Mouse (Mus musculus) regulatory T cell (primary cell): ENCODE results near the gene Rps27rt.
"Not testable (repeated sequence)": the region's sequence is repeated elsewhere in the genome, so short reads cannot be mapped to it uniquely, and the experiment has no call there.

Source experiments
- in situ Hi-C: fragments of 300-600 bp; cut with MboI, MseI; formaldehyde crosslinking; loops from one replicate; pipeline ENCODE4 v1.15.1; 2025; ENCODE audit warnings: high pct_unique_total_duplicates

Gene Rps27rt

DNA sequence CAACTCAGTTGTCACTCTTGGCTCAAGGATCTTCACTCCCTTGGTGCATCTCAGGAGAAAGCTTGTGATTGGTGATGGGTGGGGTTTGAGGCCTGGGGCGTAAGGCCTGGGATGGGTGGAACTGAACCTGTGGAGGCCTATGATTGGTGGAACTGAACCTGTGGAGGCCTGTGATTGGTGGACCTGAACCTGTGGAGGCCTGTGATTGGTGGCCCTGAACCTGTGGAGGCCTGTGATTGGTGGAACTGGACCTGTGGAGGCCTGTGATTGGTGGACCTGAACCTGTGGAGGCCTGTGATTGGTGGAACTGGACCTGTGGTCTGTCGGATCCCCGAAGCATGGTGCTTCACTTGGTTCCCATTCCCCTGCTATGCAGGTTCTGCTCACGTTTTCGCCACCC, 3.2 kb upstream of the Rps27rt start:
- in situ Hi-C loops = no loop called here

DNA sequence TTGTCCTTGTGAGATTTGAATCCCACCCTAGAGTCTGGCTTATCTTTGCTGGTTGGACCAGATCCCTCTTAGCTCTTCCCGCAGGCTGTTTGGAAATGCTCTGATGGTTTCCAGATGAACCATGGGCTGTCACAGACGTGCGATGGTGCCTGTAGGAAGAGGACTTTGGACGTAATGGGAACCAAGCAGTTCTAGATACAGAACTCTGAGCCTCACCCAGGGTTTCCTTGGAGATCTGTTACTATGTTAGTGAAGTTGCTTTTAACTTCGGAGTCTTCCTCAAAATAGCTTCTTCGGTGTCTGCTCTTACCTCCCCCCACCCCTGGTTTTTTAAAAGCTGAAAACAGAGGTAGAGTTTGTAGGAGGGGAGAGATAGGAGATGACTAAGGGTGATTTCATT, 2.6 kb downstream of the Rps27rt start:
- in situ Hi-C loops = no loop called here

DNA sequence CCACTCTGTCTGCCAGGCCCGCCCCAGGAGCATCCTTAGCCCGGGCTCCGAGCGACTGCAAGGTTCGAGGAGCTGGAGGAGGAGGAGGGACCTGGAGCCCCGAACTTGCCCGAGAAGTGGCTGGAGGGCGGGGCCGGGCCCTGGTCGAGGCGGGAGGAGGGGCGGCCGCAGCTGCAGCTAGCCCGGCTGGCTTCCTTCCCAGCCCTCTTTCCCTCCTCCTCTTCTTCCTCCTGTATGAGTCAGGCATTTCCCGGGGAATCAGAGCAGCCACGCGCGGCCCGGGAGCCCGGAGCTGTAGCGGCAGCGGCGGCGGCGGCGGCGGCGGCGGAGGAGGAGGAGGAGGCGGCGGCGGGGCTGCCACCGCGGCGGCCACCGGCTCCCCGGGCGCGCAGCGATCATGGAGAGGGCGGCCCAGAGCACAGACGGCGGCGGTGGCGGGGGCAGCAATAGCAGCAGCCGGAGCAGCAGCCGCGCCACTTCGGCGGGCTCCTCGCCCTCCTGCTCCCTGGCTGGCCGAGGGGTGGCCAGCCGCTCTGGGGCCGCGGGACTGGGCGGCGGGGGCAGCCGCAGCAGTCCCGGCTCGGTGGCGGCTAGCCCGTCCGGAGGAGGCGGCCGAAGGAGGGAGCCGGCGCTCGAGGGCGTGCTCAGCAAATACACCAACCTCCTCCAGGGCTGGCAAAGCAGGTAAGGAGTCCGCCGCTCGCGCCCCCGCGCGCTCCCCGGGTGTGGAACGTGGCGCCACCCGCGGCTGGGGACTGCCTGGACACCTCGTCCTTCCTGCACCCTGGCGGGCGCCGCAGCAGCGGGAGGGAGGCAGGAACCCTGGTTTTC, 4.0 kb downstream of the Rps27rt start, which contains the start of gene Osbpl10:
Osbpl10 (plus strand) TSS at position 289 of the 831 bp plus-strand sequence.
- in situ Hi-C loops = no loop called here

DNA sequence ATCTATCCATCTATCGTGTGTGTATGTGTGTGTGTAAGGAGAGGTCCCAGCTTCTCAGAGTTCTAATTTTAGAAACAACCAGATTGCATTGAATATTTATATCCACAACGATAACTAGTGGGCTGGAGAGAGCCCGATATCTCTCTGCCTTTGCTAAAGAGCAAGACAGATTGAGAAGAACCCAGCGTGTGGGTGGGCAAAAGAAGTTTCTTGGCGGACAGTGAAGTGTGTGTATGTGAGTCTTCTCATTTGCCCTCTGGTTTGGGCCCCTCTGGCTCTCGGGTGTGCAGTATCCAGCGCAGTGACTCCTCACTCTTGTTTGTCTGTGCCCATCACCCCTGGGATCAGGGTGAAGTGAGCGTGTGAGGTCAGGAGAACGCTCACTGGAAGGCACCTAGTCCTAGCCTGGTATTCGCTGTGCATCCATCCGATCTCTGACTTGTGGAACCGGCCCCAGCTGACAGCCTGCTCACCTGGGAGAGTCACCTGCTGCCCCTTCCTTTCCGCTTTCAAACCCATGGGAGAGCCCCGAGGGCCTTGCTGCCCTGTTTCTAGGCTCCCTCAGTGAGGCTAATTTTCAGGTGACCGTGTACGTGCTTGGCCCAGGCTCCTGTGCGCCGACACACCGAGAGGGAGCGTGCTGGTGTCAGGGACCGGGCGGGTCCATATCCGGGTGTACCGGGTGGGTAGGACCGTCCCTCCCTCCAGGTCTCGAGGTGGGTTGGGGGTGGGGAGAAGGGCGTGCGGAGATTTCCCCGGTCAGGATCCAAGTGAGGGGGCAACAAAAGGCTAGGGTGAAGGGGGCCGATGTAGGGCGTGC, 4.9 kb downstream of the Rps27rt start:
- in situ Hi-C loops = no loop called here

DNA sequence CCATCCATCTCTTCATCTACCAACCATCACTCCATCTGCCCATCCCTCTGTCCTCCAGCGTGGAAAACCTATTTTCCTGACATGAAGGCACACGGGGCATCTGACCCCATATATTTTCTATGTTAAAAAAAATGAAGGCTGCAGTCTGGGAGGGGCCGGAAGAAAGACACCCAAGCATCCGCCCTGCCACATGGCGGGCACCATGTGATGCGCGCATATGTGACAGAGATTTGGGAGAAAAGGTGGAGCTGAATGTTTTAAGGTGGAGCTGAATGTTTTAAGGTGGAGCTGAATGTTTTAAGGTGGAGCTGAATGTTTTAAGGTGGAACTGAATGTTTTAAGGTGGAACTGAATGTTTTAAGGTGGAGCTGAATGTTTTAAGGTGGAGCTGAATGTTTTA, 16.3 kb downstream of the Rps27rt start:
- in situ Hi-C loops = not testable (repeated sequence)

DNA sequence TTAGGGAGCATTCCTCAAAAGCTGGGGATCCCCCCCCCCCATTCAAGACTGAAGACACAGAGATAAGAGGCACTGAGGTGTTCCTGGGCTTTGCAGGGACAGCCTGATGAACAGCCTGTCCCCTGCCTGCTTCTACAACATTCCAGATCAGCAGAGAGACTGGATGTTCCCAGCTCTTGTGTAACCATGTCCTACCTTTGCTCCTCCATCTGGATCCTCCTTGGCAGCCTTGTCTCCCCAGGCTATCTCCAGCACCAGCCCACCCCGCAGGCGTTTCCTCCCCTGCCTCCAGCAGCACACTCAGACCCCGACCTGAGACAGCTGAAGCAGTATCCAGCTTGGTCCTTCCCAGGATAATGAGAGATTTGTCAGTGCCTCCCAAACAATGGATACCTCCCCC, 18.4 kb downstream of the Rps27rt start:
- in situ Hi-C loops = no loop called here

DNA sequence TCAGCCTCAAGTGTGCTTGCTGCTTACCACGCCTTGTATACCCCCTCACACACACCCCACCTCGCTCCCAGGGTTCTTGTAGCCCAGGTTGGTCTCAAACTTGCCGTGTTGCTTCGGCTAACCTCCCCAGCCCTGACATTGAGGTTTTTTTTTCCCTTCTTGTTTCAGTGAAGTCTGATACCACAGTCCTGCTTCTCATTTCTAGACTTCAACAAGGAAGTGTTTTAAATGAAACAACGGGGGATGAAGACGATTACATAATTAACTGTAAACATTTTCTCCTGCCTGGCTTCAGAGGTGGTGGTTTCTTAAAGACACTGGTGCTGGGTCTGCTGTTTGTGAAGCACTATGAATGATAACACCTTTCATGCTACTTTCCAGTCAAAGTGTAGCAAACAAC, 21.7 kb downstream of the Rps27rt start:
- in situ Hi-C loops = no loop called here

DNA sequence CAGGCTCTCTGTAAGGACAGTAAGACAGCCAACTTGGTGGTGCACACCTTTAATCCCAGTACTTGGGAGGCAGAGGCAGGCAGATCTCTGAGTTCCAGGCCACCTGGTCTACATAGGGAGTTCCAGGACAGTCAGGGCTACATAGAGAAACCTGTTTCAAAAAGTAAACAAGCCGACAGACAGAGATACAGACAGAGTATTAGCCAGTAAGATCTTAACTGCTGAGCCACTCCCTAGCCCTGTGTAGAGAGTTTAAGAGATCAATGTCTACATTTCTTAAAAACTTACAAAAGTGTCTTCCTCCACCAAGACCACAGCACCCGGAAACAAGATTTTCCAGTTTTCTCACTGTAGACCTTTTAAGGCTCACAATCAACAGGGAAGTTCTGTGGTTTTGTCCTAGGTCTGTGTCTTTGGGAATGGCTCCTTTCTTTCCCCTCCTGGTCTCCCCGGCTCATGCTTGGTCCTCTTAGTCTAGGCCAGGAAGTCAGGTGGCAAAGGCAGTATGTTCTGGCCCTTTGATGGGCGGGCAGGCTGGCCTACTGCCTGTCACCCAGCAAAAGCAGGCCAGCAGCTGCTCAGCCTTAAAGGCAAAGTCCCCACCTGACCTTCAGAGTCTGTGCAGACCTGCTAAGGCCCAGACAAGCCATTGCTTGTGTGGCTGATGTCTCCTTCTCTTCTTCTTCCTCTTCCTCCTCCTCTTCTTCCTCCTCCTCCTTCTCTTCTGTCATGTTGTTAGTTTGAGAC, 22.3 kb downstream of the Rps27rt start:
- in situ Hi-C loops = no loop called here

DNA sequence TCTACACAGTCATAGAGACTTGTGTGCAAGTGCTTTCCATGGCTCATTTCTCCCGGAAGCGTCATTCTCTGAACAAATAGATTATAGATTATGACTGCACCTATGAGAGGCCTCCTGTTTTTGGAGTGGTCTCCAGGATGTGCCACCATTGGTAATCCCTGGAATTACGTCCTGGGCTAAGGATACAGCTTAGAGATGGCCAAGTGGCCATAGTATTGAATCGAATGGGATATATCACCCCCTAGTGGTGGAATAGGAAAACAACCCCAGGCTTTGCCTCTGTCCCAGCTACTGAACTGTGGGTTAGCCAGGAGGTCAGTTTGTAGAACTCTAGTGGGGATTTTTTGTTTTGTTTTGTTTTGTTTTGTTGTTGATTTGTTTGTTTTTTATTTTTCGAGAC, 25.6 kb downstream of the Rps27rt start:
- in situ Hi-C loops = no loop called here

DNA sequence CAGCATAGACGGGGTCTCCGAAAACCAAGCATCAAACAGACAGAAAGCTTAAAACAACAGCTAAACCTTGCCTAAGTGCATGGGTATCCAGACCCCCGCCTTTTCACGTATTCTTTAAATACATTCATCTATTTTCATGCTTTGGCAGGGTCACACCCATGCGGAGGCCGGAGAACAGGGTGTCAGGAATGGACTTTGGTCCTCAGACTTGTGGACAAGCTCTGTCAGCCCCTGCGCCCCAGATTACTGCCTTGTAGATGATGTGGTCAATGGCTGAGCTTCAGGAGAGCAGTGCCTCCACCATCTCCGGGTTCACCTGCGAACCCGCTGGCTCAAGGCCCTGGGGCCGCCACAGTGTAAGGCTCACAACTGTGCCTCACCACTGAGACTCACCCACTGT, 27.2 kb downstream of the Rps27rt start:
- in situ Hi-C loops = no loop called here

DNA sequence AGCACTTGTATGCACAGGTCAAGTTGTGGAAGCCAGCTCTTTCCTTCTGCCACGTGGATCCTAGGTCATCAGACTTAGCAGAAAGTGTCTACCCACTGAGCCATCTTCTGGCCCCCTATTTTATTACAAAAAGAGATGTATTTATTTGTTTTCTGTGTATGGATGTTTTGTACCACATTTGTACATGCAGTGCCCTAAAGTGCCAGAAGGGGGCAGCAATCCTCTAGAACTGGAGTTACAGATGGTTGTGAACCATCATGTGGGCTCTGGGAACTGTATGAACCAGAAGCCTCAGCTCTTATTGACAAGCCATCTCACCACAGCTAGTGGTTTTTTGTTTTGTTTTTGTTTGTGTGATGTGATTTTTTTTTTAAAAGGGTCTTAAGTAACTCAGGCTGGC, 29.7 kb downstream of the Rps27rt start:
- in situ Hi-C loops = no loop called here

DNA sequence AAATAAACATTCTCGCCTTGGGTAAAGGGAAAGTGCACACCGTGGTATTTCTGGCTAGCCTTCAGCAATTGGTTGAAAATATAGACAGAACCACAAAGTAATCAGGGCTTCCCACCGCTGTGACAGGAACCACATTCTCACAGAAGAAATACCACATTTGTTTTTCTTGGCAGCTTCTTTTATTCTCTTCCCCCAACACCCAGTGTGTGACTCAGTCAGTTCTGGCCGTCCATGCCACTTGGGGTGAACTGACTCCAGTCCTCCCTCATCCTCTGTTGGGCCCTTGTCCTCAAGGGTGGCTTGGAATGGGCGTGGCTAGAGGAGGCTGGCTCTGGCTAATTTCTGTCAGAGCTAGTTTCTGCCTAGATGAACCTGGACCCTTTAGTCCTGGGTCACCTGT, 34.1 kb downstream of the Rps27rt start:
- in situ Hi-C loops = no loop called here

DNA sequence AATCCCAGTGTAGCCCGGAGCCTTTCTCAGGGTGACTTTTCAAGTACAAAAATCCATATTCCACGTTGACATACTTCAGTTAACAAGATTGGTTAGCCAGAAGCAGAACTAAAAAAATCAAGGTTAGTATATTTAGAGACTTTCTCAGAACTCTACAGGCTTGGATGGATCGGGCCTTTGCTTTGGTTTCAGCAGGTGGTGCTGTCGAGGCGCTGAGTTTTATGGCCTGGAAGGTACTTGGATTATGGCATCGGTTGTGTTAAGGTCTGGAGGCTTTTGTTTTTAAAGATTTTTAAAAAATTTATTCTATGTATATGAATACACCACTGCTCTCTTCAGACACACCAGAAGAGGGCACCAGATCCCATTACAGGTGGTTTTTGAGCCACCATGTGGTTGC, 37.0 kb downstream of the Rps27rt start:
- in situ Hi-C loops = no loop called here

DNA sequence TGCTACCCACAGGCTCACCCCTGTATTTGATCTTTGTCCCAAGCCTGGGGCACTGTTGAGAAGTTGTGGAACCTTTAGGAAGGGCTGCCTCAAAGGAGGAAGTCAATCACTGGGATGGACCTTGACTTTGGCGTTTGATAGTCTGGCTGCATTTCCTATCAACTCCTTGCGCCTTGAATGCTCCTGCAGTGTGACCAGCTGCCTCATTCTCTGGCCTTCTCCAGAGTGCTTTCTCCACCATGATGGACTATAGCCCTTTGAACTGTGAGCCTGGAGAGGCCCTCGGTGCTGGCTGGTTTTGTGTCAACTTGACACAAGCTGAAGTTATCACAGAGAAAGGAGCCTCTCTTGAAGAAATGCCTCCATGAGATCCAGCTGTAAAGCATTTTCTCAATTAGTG, 37.9 kb downstream of the Rps27rt start:
- in situ Hi-C loops = no loop called here

DNA sequence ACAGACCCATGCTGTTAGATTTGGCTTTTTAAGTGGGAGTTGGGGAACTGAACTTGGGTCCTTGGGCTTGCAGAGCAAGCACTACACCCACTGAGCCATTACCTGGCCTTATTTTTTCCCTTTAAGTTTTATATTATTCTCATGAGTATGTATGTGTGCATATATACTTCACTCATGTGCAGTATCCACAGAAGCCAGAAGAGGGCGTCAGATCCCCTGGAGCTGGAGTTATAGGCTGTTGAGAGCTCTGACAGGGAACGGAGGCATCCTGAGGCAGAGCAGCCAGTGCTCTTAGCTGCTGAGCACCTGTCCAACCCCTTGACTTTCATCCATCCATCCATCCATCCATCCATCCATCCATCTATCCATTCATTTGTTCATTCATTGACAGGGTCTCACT, 45.9 kb downstream of the Rps27rt start:
- in situ Hi-C loops = no loop called here

DNA sequence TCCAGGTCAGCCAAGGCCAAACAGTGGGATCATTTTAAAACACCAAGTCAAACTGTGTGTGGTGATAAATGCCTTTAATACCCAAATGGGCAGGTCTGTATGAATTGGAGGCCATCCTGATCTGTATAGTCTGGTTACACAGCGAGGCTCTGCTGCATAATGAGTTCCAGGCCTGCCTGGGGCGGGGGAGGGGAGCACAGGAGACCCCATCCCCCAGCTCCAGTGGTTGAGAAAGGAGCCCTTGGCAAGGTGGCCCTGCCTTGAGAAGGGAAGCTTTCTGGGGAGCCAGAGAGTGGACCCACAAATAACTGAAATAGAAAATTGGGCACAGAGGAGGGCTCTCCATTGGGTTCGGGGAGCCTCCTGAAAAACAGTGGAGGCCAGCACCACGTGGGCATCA, 47.2 kb downstream of the Rps27rt start:
- in situ Hi-C loops = no loop called here

DNA sequence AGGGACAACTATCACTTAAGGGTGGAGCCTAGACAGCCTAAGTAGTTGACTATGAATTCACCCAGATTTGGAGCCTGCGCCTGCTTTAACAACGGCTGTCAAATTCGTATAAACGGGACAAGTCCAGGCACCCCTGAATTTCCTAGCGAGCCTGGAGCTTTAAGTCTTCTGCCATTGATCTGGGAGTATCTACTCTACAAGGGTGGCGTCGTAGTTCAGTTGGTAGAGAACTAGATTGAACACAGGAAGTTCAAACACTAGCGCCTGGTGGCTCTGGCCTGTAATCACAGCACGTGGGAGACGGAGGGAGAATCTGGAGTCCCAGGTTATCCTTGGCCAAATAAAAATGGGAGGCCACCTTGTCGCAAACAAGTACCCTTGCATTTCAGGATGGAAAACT, 48.3 kb downstream of the Rps27rt start:
- in situ Hi-C loops = loop anchor here (5.0 kb wide), 1 partner anchor 287 kb away; no protein-coding TSS in a partner anchor

DNA sequence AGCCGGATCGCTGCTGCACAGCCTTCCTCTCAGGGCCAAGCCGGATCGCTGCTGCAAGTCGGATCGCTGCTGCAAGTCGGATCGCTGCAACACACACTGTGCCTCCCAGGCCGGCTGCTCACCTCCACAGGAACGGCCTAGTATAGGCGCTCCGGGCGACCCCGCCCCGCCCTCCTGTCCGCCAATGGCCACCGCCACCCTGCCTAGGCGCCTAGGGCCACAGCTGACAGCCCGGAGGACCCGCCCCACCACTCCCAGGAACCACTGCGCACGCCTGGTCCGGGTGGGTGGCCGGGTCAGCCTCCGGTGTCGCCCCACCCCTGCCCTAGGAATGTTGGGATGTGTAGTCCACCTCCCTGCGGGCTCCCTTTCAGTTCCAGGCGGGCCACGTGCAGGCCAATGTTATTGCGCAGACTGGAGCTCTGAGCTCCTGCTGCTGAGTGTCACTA, 48.8 kb downstream of the Rps27rt start, which contains the start of gene Gpd1l:
Gpd1l (minus strand) TSS at position 265 of the 449 bp plus-strand sequence.
- in situ Hi-C loops = loop anchor here (5.0 kb wide), 1 partner anchor 286 kb away; no protein-coding TSS in a partner anchor

DNA sequence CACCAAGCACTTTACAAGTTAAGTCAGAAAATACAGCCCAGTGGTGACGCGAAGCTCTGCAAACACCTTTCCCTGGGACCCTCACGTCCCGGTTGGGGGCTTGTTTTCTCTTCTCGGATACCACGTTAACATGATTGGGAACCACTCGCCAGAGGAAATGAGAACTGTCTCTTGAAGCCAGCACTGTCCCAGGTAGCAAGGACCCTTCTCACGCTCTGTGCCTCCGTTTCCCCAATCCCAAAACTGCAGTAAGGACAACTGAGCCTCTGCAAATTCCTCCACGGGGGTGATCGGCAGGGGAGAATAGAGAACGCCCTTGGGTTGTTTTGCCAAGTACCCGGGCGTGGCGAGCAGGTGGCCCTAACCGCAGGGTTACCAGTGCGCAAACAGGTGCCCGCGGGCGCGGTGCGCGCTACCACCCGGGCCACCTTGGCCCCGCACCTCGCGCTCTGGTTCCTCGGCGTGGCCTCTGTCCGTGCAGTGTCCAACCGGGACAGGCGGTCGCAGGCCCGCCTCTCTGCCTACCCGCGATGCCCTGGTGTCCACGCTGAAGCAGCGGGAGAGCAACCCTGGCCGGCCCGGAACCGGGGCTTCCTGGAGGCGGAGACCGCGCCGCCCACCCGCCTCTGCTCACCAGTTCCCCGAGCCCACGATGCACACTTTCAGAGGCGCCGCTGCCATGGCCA, 49.4 kb downstream of the Rps27rt start:
- in situ Hi-C loops = loop anchor here (5.0 kb wide), 1 partner anchor 286 kb away; no protein-coding TSS in a partner anchor

DNA sequence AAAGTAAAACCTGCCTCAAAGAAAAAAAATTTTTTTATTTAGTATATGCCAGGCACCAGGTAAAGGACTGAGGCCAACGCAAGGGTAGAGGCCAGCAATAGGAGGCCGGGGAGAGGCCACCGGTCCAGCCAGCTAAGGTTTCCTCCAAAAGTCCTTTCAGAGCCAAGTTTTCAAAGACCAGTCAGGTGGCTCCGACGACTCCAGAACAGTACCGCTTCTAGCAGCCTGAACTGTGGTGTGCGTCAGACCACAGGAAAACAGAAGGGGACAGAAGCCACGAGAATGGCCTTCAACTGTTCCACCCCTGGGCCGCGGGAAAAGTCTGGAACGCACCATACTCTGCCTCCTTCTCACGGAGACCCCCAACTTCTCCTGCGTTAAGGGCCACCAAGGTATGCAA, 49.9 kb downstream of the Rps27rt start:
- in situ Hi-C loops = loop anchor here (5.0 kb wide), 1 partner anchor 285 kb away; no protein-coding TSS in a partner anchor
